Mouse (Mus musculus): ENCODE results near the gene Rps18. TPM values are rescaled to one million over a fixed set of nuclear protein-coding genes. Genes with fewer than 3 reads are reported as not detected.
"Not testable (repeated sequence)": the region's sequence is repeated elsewhere in the genome, so short reads cannot be mapped to it uniquely, and the experiment has no call there.

Rps18 gene
- 2,375 and 2,437 TPM in 2 replicates for polyA plus RNA-seq (2014; fragmentation: Nextera tagmentation; extraction: Ambion mirVana)

- under 1% methylated on average over 50 of the region's 50 CpGs for WGBS
Observed at GRCm38 (mm10) chr17:33955555-33956214, at the start of gene Rps18, which contains the start of gene Vps52. Gene Rps18, minus strand, starts transcription at chr17:33956001. Gene Vps52, plus strand, starts transcription at chr17:33955812.

GRCm38 (mm10) chr17:34003426-34003825 is 47.6 kb upstream of the Rps18 start:
- DNase-seq (ENCODE audit: low spot score) (peak; percentile 79), ATAC-seq (replicated peaks; ENCODE audit: low FRiP score, low TSS enrichment, low read depth) (no peak)
- Histone ChIP-seq H3K27ac (ENCODE audit: low read depth) (no peak overlapping the region), H3K27me3 (replicated peaks; ENCODE audit: control insufficient read depth, insufficient read depth, low read length) (peaks cover 23% of the 10 kb centered on the region), H3K9ac (ENCODE audit: low read length) (no peak overlapping the region), H3K9me3 (ENCODE audit: control insufficient read depth, low read length) (no peaks in the 10 kb centered on the region), H3K4me3 (ENCODE audit: low read depth, low read length) (no peak overlapping the region), H3K4me2 (ENCODE audit: low read length) (no peak overlapping the region), H3K36me3 (ENCODE audit: control insufficient read depth, insufficient read depth, low read length) (no peaks in the 10 kb centered on the region), H3K4me1 (replicated peaks; ENCODE audit: control insufficient read depth, insufficient read depth, low read length) (0 out of 2 replicates have a peak, but pooled peaks cover 4% of the 10 kb centered on the region)
- 7% methylated on average over 5 of the region's 5 CpGs for WGBS

More at GRCm38 (mm10) chr17:33955555-33956214, at the start of gene Rps18, which contains the start of gene Vps52:
- peak; percentile 80 for ATAC-seq (replicated peaks; ENCODE audit: low FRiP score, low TSS enrichment, low read depth)
- Histone ChIP-seq H3K27me3 (replicated peaks; ENCODE audit: control insufficient read depth, insufficient read depth, low read length) (no peaks in the 10 kb centered on the region), H3K36me3 (ENCODE audit: control insufficient read depth, insufficient read depth, low read length) (peaks cover 52% of the 10 kb centered on the region), H3K9me3 (ENCODE audit: control insufficient read depth, low read length) (no peaks in the 10 kb centered on the region), H3K4me1 (replicated peaks; ENCODE audit: control insufficient read depth, insufficient read depth, low read length) (peaks cover 34% of the 10 kb centered on the region), H3K27ac (ENCODE audit: low read depth) (peak within 1 kb of the TSS; percentile 92), H3K4me2 (ENCODE audit: low read length) (peak within 1 kb of the TSS; percentile 99), H3K9ac (ENCODE audit: low read length) (peak within 1 kb of the TSS; percentile 99), H3K4me3 (ENCODE audit: low read depth, low read length) (peak within 1 kb of the TSS; percentile 99)
- peak; percentile 98 for DNase-seq (ENCODE audit: low spot score)

- H3K4me2 ChIP-seq (ENCODE audit: low read length); H3K4me3 ChIP-seq (ENCODE audit: low read depth, low read length); ATAC-seq (replicated peaks; ENCODE audit: low FRiP score, low TSS enrichment, low read depth); DNase-seq (ENCODE audit: low spot score); H3K36me3 ChIP-seq (ENCODE audit: control insufficient read depth, insufficient read depth, low read length); H3K27ac ChIP-seq (ENCODE audit: low read depth); H3K9me3 ChIP-seq (ENCODE audit: control insufficient read depth, low read length); H3K4me1 ChIP-seq (replicated peaks; ENCODE audit: control insufficient read depth, insufficient read depth, low read length); H3K9ac ChIP-seq (ENCODE audit: low read length): not testable (repeated sequence)
- WGBS = 47% methylated on average over 2 of the region's 2 CpGs
- H3K27me3 ChIP-seq (replicated peaks; ENCODE audit: control insufficient read depth, insufficient read depth, low read length) = peaks cover 23% of the 10 kb centered on the region
Observed at GRCm38 (mm10) chr17:34000796-34001195, 45.0 kb upstream of the Rps18 start.

- peaks cover 23% of the 10 kb centered on the region for H3K27me3 ChIP-seq (replicated peaks; ENCODE audit: control insufficient read depth, insufficient read depth, low read length)
- peak within 1 kb of the TSS; percentile 47 for H3K4me3 ChIP-seq (ENCODE audit: low read depth, low read length)
- peak; percentile 90 for ATAC-seq (replicated peaks; ENCODE audit: low FRiP score, low TSS enrichment, low read depth)
- peak within 1 kb of the TSS; percentile 94 for H3K4me2 ChIP-seq (ENCODE audit: low read length)
- H3K9me3 ChIP-seq (ENCODE audit: control insufficient read depth, low read length) = no peaks in the 10 kb centered on the region
- H3K9ac ChIP-seq (ENCODE audit: low read length) = peak within 1 kb of the TSS; percentile 37
- H3K4me1 ChIP-seq (replicated peaks; ENCODE audit: control insufficient read depth, insufficient read depth, low read length) = 0 out of 2 replicates have a peak, but pooled peaks cover 4% of the 10 kb centered on the region
- H3K36me3 ChIP-seq (ENCODE audit: control insufficient read depth, insufficient read depth, low read length) = no peaks in the 10 kb centered on the region
- peak; percentile 83 for DNase-seq (ENCODE audit: low spot score)
- H3K27ac ChIP-seq (ENCODE audit: low read depth) = no peak within 1 kb of the TSS
- WGBS = under 1% methylated on average over 28 of the region's 30 CpGs
Observed at GRCm38 (mm10) chr17:34000150-34000537, 44.3 kb upstream of the Rps18 start, which contains the start of gene H2-K1. Gene H2-K1, minus strand, starts transcription at chr17:34000347.

GRCm38 (mm10) chr17:33999341-34000149 is 43.7 kb upstream of the Rps18 start:
- Histone ChIP-seq H3K4me2 (ENCODE audit: low read length) (peak overlapping the region; percentile 94), H3K4me1 (replicated peaks; ENCODE audit: control insufficient read depth, insufficient read depth, low read length) (0 out of 2 replicates have a peak, but pooled peaks cover 4% of the 10 kb centered on the region), H3K9ac (ENCODE audit: low read length) (peak overlapping the region; percentile 37), H3K27ac (ENCODE audit: low read depth) (no peak overlapping the region), H3K9me3 (ENCODE audit: control insufficient read depth, low read length) (no peaks in the 10 kb centered on the region), H3K4me3 (ENCODE audit: low read depth, low read length) (peak overlapping the region; percentile 47), H3K36me3 (ENCODE audit: control insufficient read depth, insufficient read depth, low read length) (no peaks in the 10 kb centered on the region), H3K27me3 (replicated peaks; ENCODE audit: control insufficient read depth, insufficient read depth, low read length) (peaks cover 23% of the 10 kb centered on the region)
- ATAC-seq (replicated peaks; ENCODE audit: low FRiP score, low TSS enrichment, low read depth) (peak; percentile 48), DNase-seq (ENCODE audit: low spot score) (peak; percentile 59)
- WGBS = 1% methylated on average over 86 of the region's 87 CpGs

GRCm38 (mm10) chr17:33998697-33999096 is 42.9 kb upstream of the Rps18 start:
- not testable (repeated sequence) for H3K27ac ChIP-seq (ENCODE audit: low read depth); ATAC-seq (replicated peaks; ENCODE audit: low FRiP score, low TSS enrichment, low read depth); H3K9ac ChIP-seq (ENCODE audit: low read length); H3K36me3 ChIP-seq (ENCODE audit: control insufficient read depth, insufficient read depth, low read length); H3K4me1 ChIP-seq (replicated peaks; ENCODE audit: control insufficient read depth, insufficient read depth, low read length); H3K9me3 ChIP-seq (ENCODE audit: control insufficient read depth, low read length); DNase-seq (ENCODE audit: low spot score); H3K4me3 ChIP-seq (ENCODE audit: low read depth, low read length); H3K4me2 ChIP-seq (ENCODE audit: low read length)
- peaks cover 23% of the 10 kb centered on the region for H3K27me3 ChIP-seq (replicated peaks; ENCODE audit: control insufficient read depth, insufficient read depth, low read length)
- 46% methylated on average over 5 of the region's 5 CpGs for WGBS

GRCm38 (mm10) chr17:33997025-33997424 is 41.2 kb upstream of the Rps18 start:
- H3K4me1 ChIP-seq (replicated peaks; ENCODE audit: control insufficient read depth, insufficient read depth, low read length); H3K27ac ChIP-seq (ENCODE audit: low read depth); DNase-seq (ENCODE audit: low spot score); ATAC-seq (replicated peaks; ENCODE audit: low FRiP score, low TSS enrichment, low read depth); H3K4me2 ChIP-seq (ENCODE audit: low read length); H3K4me3 ChIP-seq (ENCODE audit: low read depth, low read length); H3K9ac ChIP-seq (ENCODE audit: low read length); H3K9me3 ChIP-seq (ENCODE audit: control insufficient read depth, low read length); H3K36me3 ChIP-seq (ENCODE audit: control insufficient read depth, insufficient read depth, low read length): not testable (repeated sequence)
- 97% methylated on average over 2 of the region's 2 CpGs for WGBS
- H3K27me3 ChIP-seq (replicated peaks; ENCODE audit: control insufficient read depth, insufficient read depth, low read length) = peaks cover 23% of the 10 kb centered on the region

GRCm38 (mm10) chr17:33995651-33996050 is 39.9 kb upstream of the Rps18 start:
- 32% methylated on average over 3 of the region's 3 CpGs for WGBS
- no peak for DNase-seq (ENCODE audit: low spot score)
- Histone ChIP-seq H3K4me1 (replicated peaks; ENCODE audit: control insufficient read depth, insufficient read depth, low read length) (0 out of 2 replicates have a peak, but pooled peaks cover 4% of the 10 kb centered on the region), H3K4me2 (ENCODE audit: low read length) (no peak overlapping the region), H3K4me3 (ENCODE audit: low read depth, low read length) (no peak overlapping the region), H3K27ac (ENCODE audit: low read depth) (no peak overlapping the region), H3K27me3 (replicated peaks; ENCODE audit: control insufficient read depth, insufficient read depth, low read length) (peaks cover 14% of the 10 kb centered on the region), H3K9me3 (ENCODE audit: control insufficient read depth, low read length) (no peaks in the 10 kb centered on the region), H3K9ac (ENCODE audit: low read length) (no peak overlapping the region), H3K36me3 (ENCODE audit: control insufficient read depth, insufficient read depth, low read length) (no peaks in the 10 kb centered on the region)
- no peak for ATAC-seq (replicated peaks; ENCODE audit: low FRiP score, low TSS enrichment, low read depth)

Measured in intestine, embryonic 14.5 days (tissue).